Mouse (Mus musculus) frontal cortex, adult (tissue): ENCODE measurements around the gene Mfge8.

ENCODE experiments used
- ATAC-seq: cut with Nextera tagmentation; 2 replicates; pipeline ENCODE4 v1.9.2; 2017; ENCODE audit warnings: mild to moderate bottlenecking, moderate library complexity, mixed read lengths; ENCODE audit not compliant: low TSS enrichment

Gene Mfge8

GRCm38 (mm10) chr7:79130385-79130784 is 18.5 kb downstream of the Mfge8 start:
- ATAC-seq = no peak

DNA sequence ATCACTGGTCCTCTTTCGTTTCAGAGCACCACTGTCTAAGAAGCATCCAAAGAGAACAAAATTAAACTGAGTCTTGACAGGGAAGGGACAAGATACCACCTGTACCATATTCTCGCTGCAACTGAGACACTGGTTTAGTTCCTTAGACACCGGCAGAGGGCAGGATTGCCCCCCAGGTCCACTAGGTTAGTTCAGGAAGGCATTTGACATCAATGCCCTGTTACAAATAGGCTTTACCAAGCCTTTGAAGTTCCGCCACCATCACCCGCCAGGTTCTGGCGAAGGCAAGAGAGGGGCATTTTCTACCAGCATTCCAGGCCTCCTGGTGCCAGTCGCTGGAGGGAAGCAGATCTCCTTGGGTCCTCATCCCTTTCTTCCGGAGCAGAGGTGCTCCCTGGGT is 19.0 kb downstream of the Mfge8 start:
- no peak for ATAC-seq

DNA sequence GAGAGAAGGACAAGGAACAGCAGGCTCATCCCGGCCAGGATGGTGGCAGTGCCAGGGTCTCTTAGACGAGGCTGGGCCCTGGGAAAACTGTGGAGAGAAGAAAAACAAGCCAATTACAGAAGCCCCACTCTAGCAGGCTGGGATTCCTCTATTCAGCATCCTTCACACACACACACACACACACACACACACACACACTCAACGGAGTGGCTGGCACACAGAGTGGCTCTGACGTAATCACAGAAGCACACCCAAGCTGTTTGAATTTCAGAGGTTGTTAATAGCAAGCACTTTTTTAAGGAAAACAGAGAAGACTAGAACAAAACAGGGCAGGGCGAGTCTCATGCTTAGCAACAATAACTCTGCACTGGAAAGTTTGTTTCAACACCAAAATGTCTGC is 25.4 kb downstream of the Mfge8 start:
- ATAC-seq = no peak

GRCm38 (mm10) chr7:79113848-79114247 is 35.0 kb downstream of the Mfge8 start:
- no peak for ATAC-seq

DNA sequence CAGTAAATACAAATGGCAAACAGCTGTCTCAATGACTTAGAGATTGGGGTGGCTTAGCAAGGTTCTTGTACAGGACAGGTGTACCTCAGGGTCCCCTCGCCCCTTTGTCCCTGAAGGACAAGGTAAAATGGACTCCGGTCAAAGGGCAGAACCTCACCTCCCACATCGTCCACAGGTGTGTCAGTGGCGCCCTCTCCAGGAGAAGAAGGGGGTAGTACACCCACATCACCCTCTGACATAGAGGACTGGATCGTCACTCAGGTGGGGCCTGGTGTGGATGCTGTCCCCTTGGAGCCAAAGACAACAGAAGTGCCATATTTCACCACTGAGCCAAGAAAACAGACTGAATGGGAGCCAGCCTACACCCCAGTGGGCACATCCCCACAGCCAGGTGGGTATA is 52.4 kb downstream of the Mfge8 start:
- ATAC-seq = no peak

DNA sequence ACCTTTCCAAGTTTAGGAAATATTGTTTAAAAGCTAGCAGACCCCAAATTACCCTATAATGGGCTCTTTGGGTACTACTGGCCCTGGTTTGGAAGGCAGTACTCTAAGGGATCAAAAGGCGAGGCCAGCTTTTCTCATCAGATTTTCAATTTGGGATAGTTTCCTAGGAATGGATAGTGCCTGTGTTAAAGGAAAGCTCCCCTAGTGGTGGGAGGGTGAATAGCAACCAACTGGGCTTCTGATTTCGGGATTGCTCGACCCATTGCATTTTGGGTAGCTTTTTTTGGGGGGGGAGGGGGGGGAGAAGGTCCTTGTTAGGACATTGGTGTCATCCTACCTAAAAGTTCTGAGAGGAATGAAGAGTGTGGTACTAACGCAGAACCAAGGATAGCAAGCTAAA is 59.7 kb downstream of the Mfge8 start:
- ATAC-seq = no peak
